16 mouse cellular contexts compared by ENCODE assay signal in genomic region chr10:117666947-117667630, GRCm38 (mm10). TPM values are rescaled to one million over a fixed set of nuclear protein-coding genes. Genes with fewer than 3 reads are reported as not detected.
DNase-seq lines count a peak whose midpoint lies in the region.
"Had no signal": no experiment of that assay in that cellular context is flagged by ENCODE, and none has a peak within 500 bp of the region (broad histone marks: within the 10 kb centered on the region; RNA-seq: fewer than 3 reads in every experiment).

No protein-coding gene starts in this region.

- DNase-seq in 3T3-L1 (ENCODE audit: low read depth, low spot score) (peak; percentile 92), adipocyte (ENCODE audit: low spot score) (peak; percentile 95)
- DNase-seq in right cerebral cortex, postnatal 10 days (ENCODE audit: low spot score in 2 of 2): no peak
- DNase-seq in heart, adult 18-20 months: no peak
- DNase-seq: adrenal gland, adult 2 months; adrenal gland, adult 8-10 months; adrenal gland, postnatal 10 days; adrenal gland, postnatal 14 days; adrenal gland, postnatal 25 days; adrenal gland, postnatal 36 days; B cell, adult 2 months; cerebellum, adult 11 months; cerebellum, adult 11-12 months; cerebellum, adult 18-20 months; cerebellum, adult 2 months; cerebellum, adult 8-10 months had no signal

RNA-seq across cellular contexts. Expression of gene Cpm, which starts 37.8 kb away (rescaled TPM):
- 1 to 10 TPM; 2.9 to 3.5 TPM for total RNA-seq in heart, adult 18-20 months (2021)

RNA-seq across cellular contexts. Expression of gene Mdm2, which starts 43.5 kb away (rescaled TPM):
- total RNA-seq in heart, adult 18-20 months (2021): 10 to 100 TPM; 51.1 to 53.6 TPM

Comparison
In these comparisons a context has a peak if more than half of its experiments do, and no peak if none do; other contexts are left out.
1. DNase-seq: peak in 3T3-L1 (single experiment) and adipocyte (single experiment); none in right cerebral cortex, postnatal 10 days (0 of 2) and heart, adult 18-20 months (0 of 2).